Mouse (Mus musculus) midbrain, embryonic 13.5 days (tissue): Measurements from ENCODE around the gene Prss34. TPM values are rescaled to one million over a fixed set of nuclear protein-coding genes. Genes with fewer than 3 reads are reported as not detected.
A peak's percentile ranks its signal among the peaks of the same experiment; 100 is the strongest.

Source experiments
- ATAC-seq: fragments of 200-750 bp; cut with Nextera tagmentation; 2 replicates; pipeline ENCODE4 v1.8.0; 2017; ENCODE audit warnings: mild to moderate bottlenecking, moderate TSS enrichment, moderate library complexity
- H3K27ac ChIP-seq: fragments of 300-500 bp; sonication (generic); 2 replicates; pipeline ENCODE4 v1.5.1; 2015; ENCODE audit warnings: inconsistent platforms, mild to moderate bottlenecking, moderate library complexity
- H3K27me3 ChIP-seq: fragments of 300-500 bp; sonication (generic); 2 replicates; pipeline ENCODE4 v1.6.1; 2015; ENCODE audit warnings: mild to moderate bottlenecking, inconsistent platforms
- H3K36me3 ChIP-seq: fragments of 300-500 bp; sonication (generic); 2 replicates; pipeline ENCODE4 v1.6.1; 2015; ENCODE audit warnings: mild to moderate bottlenecking, inconsistent platforms
- H3K4me1 ChIP-seq: fragments of 300-500 bp; sonication (generic); replicated peaks from 2 replicates; pipeline ENCODE4 v1.6.1; 2015; ENCODE audit warnings: inconsistent platforms
- H3K4me2 ChIP-seq: fragments of 300-500 bp; sonication (generic); replicated peaks from 2 replicates; pipeline ENCODE4 v1.6.1; 2015; ENCODE audit warnings: moderate library complexity, mild to moderate bottlenecking, inconsistent platforms
- H3K4me3 ChIP-seq: fragments of 300-500 bp; sonication (generic); replicated peaks from 2 replicates; pipeline ENCODE4 v1.5.1; 2015; ENCODE audit warnings: mild to moderate bottlenecking, inconsistent platforms
- H3K9ac ChIP-seq: fragments of 300-500 bp; sonication (generic); replicated peaks from 2 replicates; pipeline ENCODE4 v1.6.1; 2015; ENCODE audit warnings: mild to moderate bottlenecking, inconsistent platforms
- H3K9me3 ChIP-seq: fragments of 300-500 bp; sonication (generic); 2 replicates; pipeline ENCODE4 v1.6.1; 2016; ENCODE audit warnings: mild to moderate bottlenecking, inconsistent platforms
- WGBS: fragments of 180-500 bp; shearing (Covaris S2); methylation state at CpG from one replicate; pipeline ENCODE4 v1.1.7; 2015; 5-methylcytosine and 5-hydroxymethylcytosine counted together
- polyA plus RNA-seq: library from polyadenylated mRNA; unstranded; fragments of >200 nt; fragmentation: Nextera tagmentation; extraction: Ambion mirVana; gene quantifications from 2 replicates; pipeline ENCODE4 v1.2.1, GENCODE M21; 2015

Prss34 gene
- polyA plus RNA-seq = not detected in 2 replicates

DNA sequence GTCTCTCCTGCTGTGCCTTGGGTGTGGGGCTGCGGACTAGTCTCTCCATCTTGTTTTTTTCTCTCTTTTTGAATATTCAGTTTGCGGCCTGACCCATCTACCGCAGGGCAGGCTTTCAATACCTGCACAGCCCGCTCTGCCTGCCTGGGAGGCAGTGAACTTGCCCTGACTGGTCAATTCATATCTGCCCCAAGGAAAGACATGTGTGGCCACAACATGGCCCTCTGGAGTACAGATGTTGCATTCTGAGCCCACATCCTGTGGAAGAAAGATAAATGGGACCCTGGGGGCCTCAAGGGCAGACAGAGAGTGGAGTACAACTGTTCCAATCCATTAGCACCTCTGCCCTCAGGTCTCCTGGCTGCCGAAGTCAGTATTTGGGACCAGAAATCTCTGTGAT, at the start of gene Prss34:
Gene Prss34 (plus strand): TSS at position 301 of the 400 bp plus-strand sequence.
- H3K36me3 ChIP-seq = no peaks in the 10 kb centered on the region
- H3K4me3 ChIP-seq = no peak within 1 kb of the TSS
- ATAC-seq = no peak
- H3K4me1 ChIP-seq = no peaks in the 10 kb centered on the region
- no peak within 1 kb of the TSS for H3K4me2 ChIP-seq
- 85% methylated on average over 5 of the region's 5 CpGs for WGBS
- H3K9ac ChIP-seq = no peak within 1 kb of the TSS
- H3K27ac ChIP-seq = no peak within 1 kb of the TSS
- no peaks in the 10 kb centered on the region for H3K9me3 ChIP-seq
- no peaks in the 10 kb centered on the region for H3K27me3 ChIP-seq

DNA sequence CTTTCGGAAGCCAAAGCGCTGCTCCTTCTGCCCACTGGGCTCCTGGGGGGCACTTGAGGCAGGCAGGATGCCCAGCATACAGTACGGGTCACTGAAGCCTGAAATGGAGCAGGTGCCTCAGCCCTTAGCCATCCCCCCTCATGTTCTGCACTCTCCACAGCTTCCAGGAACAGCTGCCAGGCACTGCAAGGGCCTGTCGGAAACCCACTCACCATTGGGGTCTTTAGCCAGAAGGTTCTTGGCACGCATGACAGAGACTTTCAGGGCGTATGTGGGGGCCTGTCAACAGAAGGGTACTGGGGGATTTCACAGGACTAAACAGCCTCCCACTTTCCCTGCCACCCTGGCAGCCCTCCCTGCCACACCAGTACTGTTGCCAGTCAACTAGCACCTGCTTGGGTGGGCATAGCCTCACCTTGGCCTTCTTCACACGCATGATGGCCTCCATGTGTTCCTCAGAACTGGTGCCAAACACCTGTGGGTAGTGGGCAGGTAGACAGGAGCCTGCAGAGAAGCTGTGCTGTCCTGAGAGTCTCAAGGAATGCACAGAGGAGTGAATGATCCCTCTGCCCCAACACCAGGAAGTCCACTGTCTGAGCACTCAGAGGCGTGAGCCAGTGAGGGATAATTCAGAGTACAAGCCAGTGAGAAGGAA, 47.9 kb upstream of the Prss34 start:
- no peak overlapping the region for H3K27ac ChIP-seq
- no peak for ATAC-seq
- 83% methylated on average over 8 of the region's 8 CpGs for WGBS

DNA sequence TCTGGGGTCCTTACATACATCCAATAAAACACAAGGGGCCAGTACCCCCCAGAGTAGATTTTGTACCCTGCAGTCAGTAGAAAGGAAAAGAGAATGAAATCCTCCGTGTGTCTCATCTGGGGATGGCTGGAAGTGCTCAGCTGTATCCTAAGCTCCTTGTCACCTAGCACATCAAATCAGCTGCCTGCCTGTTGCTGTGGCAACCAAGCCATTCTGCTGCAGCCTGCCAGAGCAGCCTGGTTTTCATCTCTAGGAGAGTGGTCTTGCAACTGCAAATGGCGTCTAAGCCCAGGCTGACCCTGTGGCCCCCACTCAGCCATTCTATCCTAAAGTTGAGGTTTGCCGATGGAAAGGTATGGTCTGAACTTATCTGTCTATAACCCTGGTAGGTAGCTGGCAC, 45.6 kb upstream of the Prss34 start:
- ATAC-seq = peak; percentile 85
- Histone ChIP-seq H3K4me3 (no peak overlapping the region), H3K27me3 (peaks cover 23% of the 10 kb centered on the region), H3K4me2 (peak overlapping the region; percentile 40), H3K4me1 (peaks cover 54% of the 10 kb centered on the region), H3K9ac (peak overlapping the region; percentile 46; the same call in 1 of the 2 replicates), H3K36me3 (no peaks in the 10 kb centered on the region), H3K9me3 (no peaks in the 10 kb centered on the region), H3K27ac (peak overlapping the region; percentile 90)
- WGBS = 10% methylated on average over 3 of the region's 3 CpGs

More for the DNA sequence above, 47.9 kb upstream of the Prss34 start:
- no peaks in the 10 kb centered on the region for H3K9me3 ChIP-seq
- peaks cover 40% of the 10 kb centered on the region for H3K4me1 ChIP-seq
- peaks cover 7% of the 10 kb centered on the region for H3K27me3 ChIP-seq
- no peak overlapping the region for H3K4me2 ChIP-seq
- H3K36me3 ChIP-seq = peaks cover 10% of the 10 kb centered on the region
- no peak overlapping the region for H3K4me3 ChIP-seq
- H3K9ac ChIP-seq = no peak overlapping the region

DNA sequence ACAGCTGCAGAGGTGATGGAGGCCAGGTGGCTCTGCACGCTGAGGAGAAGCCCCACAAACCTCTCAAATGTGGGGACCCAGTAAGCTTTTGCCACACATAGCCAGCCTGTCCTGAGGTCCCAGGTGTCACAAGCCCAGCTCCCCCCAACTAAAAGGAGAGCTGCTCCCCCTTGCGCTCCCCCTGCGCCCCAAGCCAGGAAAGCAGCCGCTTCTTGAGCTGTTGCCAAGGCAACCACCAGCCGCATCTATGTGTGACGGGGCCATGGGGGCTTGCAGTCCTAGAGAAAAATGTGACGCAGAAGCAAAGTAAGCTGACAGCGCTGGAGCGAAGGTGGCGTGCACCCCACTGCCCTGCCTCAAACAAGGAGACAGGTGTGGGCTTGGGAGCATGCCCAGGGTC, 44.4 kb upstream of the Prss34 start:
- ATAC-seq = peak; percentile 57
- Histone ChIP-seq H3K27ac (peak overlapping the region; percentile 90), H3K9me3 (no peaks in the 10 kb centered on the region), H3K9ac (peak overlapping the region; percentile 47), H3K4me1 (peaks cover 61% of the 10 kb centered on the region), H3K4me2 (peak overlapping the region; percentile 40), H3K27me3 (peaks cover 23% of the 10 kb centered on the region), H3K36me3 (peaks cover 3% of the 10 kb centered on the region), H3K4me3 (peak overlapping the region; percentile 7; the same call in 1 of the 2 replicates)
- whole genome bisulfite sequencing = 5% methylated on average over 10 of the region's 10 CpGs

DNA sequence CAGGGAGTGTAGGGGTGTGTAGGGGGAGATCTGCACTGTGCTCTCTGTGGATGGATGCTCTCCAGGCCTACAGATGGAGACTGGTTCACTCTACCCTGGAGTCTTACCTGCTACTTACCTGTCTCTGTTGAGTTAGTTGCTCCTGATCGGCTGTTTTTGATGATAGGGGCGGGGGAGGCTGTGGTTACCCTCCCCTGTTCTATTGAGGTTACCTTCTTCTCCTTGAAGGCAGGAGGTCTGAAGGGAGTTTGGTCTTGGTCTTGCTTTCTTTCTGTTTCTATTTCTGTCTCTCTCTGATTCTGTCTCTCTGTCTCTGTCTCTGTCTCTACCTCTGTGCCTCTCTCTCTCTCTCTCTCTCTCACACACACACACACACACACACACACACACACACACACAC, 43.1 kb upstream of the Prss34 start:
- Histone ChIP-seq H3K9ac (no peak overlapping the region), H3K4me2 (0 out of 2 replicates have a peak overlapping the region, but pooled peaks have one; percentile 59), H3K4me1 (peaks cover 61% of the 10 kb centered on the region), H3K4me3 (no peak overlapping the region), H3K36me3 (peaks cover 16% of the 10 kb centered on the region), H3K27me3 (peaks cover 23% of the 10 kb centered on the region), H3K9me3 (no peaks in the 10 kb centered on the region), H3K27ac (no peak overlapping the region)
- 67% methylated on average over 2 of the region's 2 CpGs for WGBS
- ATAC-seq = no peak

DNA sequence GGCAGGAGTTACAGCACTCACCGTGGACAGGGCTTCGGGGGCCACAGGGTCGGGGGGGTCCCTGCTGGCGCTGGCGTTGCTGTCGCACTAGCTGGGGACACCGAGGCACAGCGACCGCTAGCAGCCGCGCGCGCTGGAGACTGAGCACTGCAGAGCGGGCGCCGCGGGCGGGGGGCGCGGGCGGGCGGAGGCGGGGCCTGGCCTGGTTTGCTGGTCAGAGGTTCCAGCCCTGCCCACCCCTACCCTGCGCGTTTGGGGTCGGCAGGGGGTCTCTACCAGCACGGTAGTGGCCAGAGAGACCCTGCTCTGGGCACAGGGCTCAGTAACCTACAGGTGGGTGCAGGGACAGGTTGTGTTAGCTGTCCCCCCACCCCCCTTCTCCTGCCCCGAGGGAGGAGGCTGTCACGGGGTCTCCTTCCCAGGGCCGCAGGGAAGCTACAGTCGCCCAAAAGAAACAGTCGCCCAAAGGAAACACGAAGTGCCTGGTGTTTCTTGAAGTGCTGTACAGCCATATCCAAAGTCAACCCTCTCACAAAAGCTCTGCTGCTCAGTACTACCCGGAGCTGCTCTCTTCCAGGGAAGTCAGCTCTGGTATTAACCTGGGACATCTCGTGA, 41.9 kb upstream of the Prss34 start, which contains the start of gene Baiap3:
Gene Baiap3 (minus strand): TSS at position 225 of the 615 bp plus-strand sequence.
- peak within 1 kb of the TSS; percentile 33 for H3K9ac ChIP-seq
- peak within 1 kb of the TSS; percentile 35 for H3K4me3 ChIP-seq
- peaks cover 19% of the 10 kb centered on the region for H3K36me3 ChIP-seq
- 4% methylated on average over 35 of the region's 35 CpGs for WGBS
- H3K4me2 ChIP-seq = peak within 1 kb of the TSS; percentile 59
- H3K4me1 ChIP-seq = peaks cover 61% of the 10 kb centered on the region
- ATAC-seq = 0 out of 2 replicates have a peak, but pooled peaks have one; percentile 21
- H3K27ac ChIP-seq = no peak within 1 kb of the TSS
- peaks cover 23% of the 10 kb centered on the region for H3K27me3 ChIP-seq
- no peaks in the 10 kb centered on the region for H3K9me3 ChIP-seq

DNA sequence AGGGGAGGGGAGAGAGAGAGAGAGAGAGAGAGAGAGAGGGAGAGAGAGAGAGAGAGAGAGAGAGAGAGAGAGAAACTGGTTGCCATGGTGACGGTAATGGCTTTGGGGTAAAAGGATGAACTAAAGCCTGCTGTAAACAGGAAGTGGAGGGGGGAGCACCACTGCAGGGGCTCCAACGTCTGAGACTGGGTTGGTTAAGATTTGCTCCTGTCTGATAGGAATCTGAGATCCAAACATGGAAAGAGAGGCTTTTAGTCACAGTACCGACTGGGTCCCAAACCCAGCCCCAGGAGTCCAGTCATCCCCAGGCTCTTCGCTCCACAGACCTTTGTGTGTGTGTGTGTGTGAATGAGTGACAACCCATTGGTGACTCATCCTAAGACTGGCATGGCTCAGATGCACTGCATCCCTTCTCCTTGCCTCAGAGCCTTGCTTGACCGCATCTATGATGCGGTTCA, 40.4 kb upstream of the Prss34 start:
- peaks cover 45% of the 10 kb centered on the region for H3K4me1 ChIP-seq
- peaks cover 23% of the 10 kb centered on the region for H3K27me3 ChIP-seq
- WGBS = 60% methylated on average over 6 of the region's 6 CpGs
- H3K36me3 ChIP-seq = peaks cover 25% of the 10 kb centered on the region
- peak overlapping the region; percentile 19; the same call in 1 of the 2 replicates for H3K27ac ChIP-seq
- H3K9ac ChIP-seq = no peak overlapping the region
- no peaks in the 10 kb centered on the region for H3K9me3 ChIP-seq
- ATAC-seq = no peak
- no peak overlapping the region for H3K4me3 ChIP-seq
- no peak overlapping the region for H3K4me2 ChIP-seq

DNA sequence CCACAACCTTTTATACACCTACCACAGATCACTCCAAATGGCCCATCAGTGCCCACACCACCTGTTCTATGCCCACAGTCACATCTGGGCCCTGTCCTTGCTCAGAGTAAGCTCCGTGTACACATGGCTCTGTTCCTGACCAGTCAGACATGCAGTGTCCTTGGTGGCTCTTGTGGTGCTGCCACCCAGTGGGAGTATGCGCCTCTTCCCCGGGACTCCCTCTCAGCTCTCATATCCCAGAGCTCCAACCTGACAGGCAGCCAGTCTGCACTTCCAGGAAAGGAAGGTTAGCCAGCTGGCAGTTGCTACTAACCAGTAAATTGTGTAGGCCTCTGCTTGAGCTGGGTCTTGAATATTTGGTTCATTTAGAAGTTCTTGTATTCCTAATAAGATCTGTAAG, 33.7 kb upstream of the Prss34 start:
- H3K9ac ChIP-seq = no peak overlapping the region
- no peak overlapping the region for H3K4me2 ChIP-seq
- no peak overlapping the region for H3K27ac ChIP-seq
- no peak for ATAC-seq
- H3K4me3 ChIP-seq = no peak overlapping the region
- WGBS = 67% methylated on average over 3 of the region's 3 CpGs
- H3K27me3 ChIP-seq = no peaks in the 10 kb centered on the region
- peaks cover 82% of the 10 kb centered on the region for H3K36me3 ChIP-seq
- peaks cover 7% of the 10 kb centered on the region for H3K4me1 ChIP-seq
- no peaks in the 10 kb centered on the region for H3K9me3 ChIP-seq

DNA sequence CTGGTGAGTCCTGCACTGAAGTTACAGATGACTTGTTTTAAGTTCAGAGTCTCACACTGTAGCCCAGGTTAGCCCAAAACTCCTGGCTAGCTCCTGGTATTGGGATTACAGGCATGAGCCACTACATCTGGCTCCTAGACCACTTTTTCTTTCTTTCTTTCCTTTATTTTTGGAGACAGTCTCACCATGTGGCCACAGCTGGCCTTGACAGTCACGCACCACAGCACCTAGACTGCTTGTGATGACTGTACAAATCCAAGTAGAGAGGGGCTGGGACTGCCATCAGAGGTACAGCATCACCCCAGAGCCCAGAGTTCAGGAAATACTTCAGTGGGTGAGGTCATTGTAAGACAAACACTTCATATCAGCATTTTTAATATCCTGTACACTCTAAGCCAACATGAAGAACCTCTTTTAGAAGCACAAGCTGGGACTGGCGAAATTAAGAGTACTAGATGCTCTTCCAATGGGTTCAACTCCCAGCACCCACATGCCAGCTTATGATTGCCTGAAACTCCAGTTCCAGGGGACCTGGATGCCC, 27.3 kb upstream of the Prss34 start:
- H3K27ac ChIP-seq = no peak overlapping the region
- WGBS = 91% methylated on average over 2 of the region's 2 CpGs
- no peaks in the 10 kb centered on the region for H3K27me3 ChIP-seq
- peaks cover 41% of the 10 kb centered on the region for H3K36me3 ChIP-seq
- no peaks in the 10 kb centered on the region for H3K9me3 ChIP-seq
- peak overlapping the region; percentile 97 for H3K4me2 ChIP-seq
- H3K4me1 ChIP-seq = peaks cover 44% of the 10 kb centered on the region
- ATAC-seq = no peak
- H3K9ac ChIP-seq = peak overlapping the region; percentile 4; the same call in 1 of the 2 replicates
- peak overlapping the region; percentile 86 for H3K4me3 ChIP-seq

DNA sequence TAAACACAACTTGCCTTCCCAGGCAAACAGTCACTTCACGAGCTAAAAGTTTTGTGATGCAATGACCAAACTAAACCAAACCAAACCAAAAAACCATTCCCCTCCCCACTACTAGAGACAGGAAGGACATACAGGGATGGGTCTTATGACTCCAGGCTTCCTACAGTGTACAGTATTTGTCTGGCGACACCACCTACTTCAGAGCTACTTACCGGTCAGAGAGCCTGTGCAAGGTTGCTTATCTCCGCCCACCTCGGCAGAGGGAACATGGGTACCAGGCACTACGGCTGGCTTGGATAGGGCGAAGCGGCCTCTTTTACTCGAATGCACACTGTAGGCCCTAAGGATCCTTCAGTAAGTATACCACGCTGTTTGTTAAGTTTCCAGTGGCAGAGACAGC, 25.9 kb upstream of the Prss34 start:
- peak overlapping the region; percentile 99 for H3K27ac ChIP-seq
- peak overlapping the region; percentile 97 for H3K4me2 ChIP-seq

DNA sequence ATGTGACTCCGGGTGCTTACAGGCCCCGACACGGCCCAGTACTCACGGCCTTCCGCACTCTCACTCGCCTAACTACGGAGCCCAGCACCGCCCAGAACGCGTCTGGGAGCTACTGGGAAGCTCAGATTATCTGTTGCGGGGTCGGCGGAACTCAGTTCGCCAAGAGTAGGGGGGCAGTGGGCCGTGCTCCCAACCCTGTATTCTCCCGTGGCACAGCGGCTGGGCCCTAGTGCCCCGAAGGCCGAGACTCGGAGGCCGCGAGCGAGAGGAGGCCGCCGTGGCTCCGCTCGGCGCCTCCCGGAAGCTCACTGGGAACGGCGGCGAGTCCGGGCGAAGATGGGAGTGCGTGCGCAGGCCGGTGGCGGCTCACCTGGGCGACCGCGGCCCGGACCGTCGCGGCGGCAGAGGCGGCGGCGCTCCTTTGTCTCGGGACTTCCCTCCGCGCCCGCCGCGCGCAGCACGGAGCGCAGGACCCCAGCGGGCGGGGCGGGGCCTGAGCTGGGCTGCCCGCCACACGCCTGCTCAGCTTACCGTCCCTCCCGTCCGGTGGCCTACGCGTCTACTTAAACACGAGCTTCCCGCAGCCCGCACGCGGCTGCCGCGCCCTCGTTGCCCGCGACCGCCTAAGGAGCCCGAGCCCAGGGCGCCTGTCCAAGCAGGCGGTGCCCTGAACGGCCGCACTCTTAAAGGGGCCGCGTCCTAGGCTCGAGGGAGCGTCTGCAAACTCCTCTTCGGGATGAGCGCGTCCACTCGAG, 25.1 kb upstream of the Prss34 start:
- peak overlapping the region; percentile 97 for H3K4me2 ChIP-seq
- H3K9ac ChIP-seq = peak overlapping the region; percentile 99
- peaks cover 44% of the 10 kb centered on the region for H3K4me1 ChIP-seq
- H3K27ac ChIP-seq = peak overlapping the region; percentile 99
- 0 out of 2 replicates have a peak, but pooled peaks cover 5% of the 10 kb centered on the region for H3K27me3 ChIP-seq
- H3K9me3 ChIP-seq = no peaks in the 10 kb centered on the region
- H3K4me3 ChIP-seq = peak overlapping the region; percentile 86
- under 1% methylated on average over 76 of the region's 92 CpGs for WGBS
- peak; percentile 93 for ATAC-seq
- peaks cover 19% of the 10 kb centered on the region for H3K36me3 ChIP-seq

More for the DNA sequence above, 25.9 kb upstream of the Prss34 start:
- peaks cover 27% of the 10 kb centered on the region for H3K36me3 ChIP-seq
- peak overlapping the region; percentile 86 for H3K4me3 ChIP-seq
- 1% methylated on average over 10 of the region's 10 CpGs for WGBS
- no peak for ATAC-seq
- H3K4me1 ChIP-seq = peaks cover 44% of the 10 kb centered on the region
- peak overlapping the region; percentile 99 for H3K9ac ChIP-seq
- H3K27me3 ChIP-seq = no peaks in the 10 kb centered on the region
- H3K9me3 ChIP-seq = no peaks in the 10 kb centered on the region
